Mouse (Mus musculus) lung, embryonic 15.5 days (tissue): ENCODE measurements around the gene Rbm38. TPM values are rescaled to one million over a fixed set of nuclear protein-coding genes. Genes with fewer than 3 reads are reported as not detected.
A peak's percentile ranks its signal among the peaks of the same experiment; 100 is the strongest.

ENCODE experiments used
- ATAC-seq: fragments of 200-750 bp; cut with Nextera tagmentation; 2 replicates; pipeline ENCODE4 v1.8.0; 2017; ENCODE audit warnings: moderate number of reproducible peaks, borderline replicate concordance; ENCODE audit not compliant: low FRiP score, low TSS enrichment; ENCODE audit errors: extremely low read depth
- H3K27ac ChIP-seq: fragments of 300-500 bp; sonication (generic); 2 replicates; pipeline ENCODE4 v1.5.1; 2015; ENCODE audit warnings: moderate library complexity, mild to moderate bottlenecking, inconsistent platforms
- H3K27me3 ChIP-seq: fragments of 300-500 bp; sonication (generic); 2 replicates; pipeline ENCODE4 v1.6.1; 2015; ENCODE audit warnings: inconsistent platforms
- H3K36me3 ChIP-seq: fragments of 300-500 bp; sonication (generic); 2 replicates; pipeline ENCODE4 v1.6.1; 2015; ENCODE audit warnings: inconsistent platforms
- H3K4me1 ChIP-seq: fragments of 300-500 bp; sonication (generic); 2 replicates; pipeline ENCODE4 v1.6.1; 2015; ENCODE audit warnings: inconsistent platforms
- H3K4me2 ChIP-seq: fragments of 300-500 bp; sonication (generic); 2 replicates; pipeline ENCODE4 v1.6.1; 2015; ENCODE audit warnings: inconsistent platforms, mild to moderate bottlenecking, moderate library complexity
- H3K4me3 ChIP-seq: fragments of 300-500 bp; sonication (generic); 2 replicates; pipeline ENCODE4 v1.5.1; 2015; ENCODE audit warnings: mild to moderate bottlenecking, inconsistent platforms
- H3K9ac ChIP-seq: fragments of 300-500 bp; sonication (generic); 2 replicates; pipeline ENCODE4 v1.6.1; 2015; ENCODE audit warnings: inconsistent platforms
- H3K9me3 ChIP-seq: fragments of 300-500 bp; sonication (generic); 2 replicates; pipeline ENCODE4 v1.6.1; 2016; ENCODE audit warnings: inconsistent platforms
- WGBS: fragments of 180-500 bp; shearing (Covaris S2); methylation state at CpG from one replicate; pipeline ENCODE4 v1.1.7; 2015; 5-methylcytosine and 5-hydroxymethylcytosine counted together
- polyA plus RNA-seq: library from polyadenylated mRNA; unstranded; fragments of >200 nt; fragmentation: Nextera tagmentation; extraction: Ambion mirVana; gene quantifications from 2 replicates; pipeline ENCODE4 v1.2.1, GENCODE M21; 2015

Gene Rbm38
- polyA plus RNA-seq, 1 experiment from 2014 or later, result 33.3 TPM

DNA sequence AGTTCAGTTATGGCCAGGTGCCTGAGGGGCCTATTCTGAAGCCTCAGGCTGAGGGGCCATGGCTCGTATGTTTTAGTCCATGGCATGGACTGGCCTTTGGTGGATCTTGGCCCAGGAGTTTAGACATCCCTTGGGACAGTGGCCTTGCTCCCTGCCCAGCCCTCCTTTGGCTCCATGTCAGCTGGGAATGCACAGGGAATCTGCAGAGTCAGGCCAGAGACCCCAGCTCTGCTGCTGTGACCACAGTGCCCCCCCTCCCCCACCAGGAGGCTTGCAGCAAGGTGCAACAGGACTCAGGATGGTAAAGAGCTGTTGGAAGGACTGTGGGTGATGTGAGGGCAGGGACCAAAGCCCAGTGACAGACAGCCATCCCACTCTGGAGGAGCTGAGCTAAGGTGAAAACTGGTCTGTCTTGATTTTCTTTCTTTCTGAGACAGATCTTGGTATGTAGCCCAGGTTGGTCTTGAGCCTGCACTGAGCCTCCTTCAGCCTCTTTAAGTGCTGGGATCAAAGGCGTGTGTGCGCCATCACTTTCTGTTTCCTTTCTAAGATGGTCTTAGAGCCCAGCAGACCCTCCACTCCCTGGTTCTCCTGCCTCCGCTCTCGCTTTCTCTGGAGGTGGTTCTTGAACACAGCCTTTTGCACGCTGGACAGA lies 7.0 kb downstream of the Rbm38 start:
- no peak overlapping the region for H3K9ac ChIP-seq
- WGBS, result 78% methylated on average over 6 of the region's 6 CpGs
- 0 out of 2 replicates have a peak overlapping the region, but pooled peaks have one; percentile 11 for H3K4me2 ChIP-seq
- 0 out of 2 replicates have a peak, but pooled peaks cover 5% of the 10 kb centered on the region for H3K36me3 ChIP-seq
- H3K4me1 ChIP-seq, result peaks cover 63% of the 10 kb centered on the region
- H3K9me3 ChIP-seq, result no peaks in the 10 kb centered on the region
- no peaks in the 10 kb centered on the region for H3K27me3 ChIP-seq
- no peak for ATAC-seq
- H3K4me3 ChIP-seq, result no peak overlapping the region
- peak overlapping the region; percentile 68 for H3K27ac ChIP-seq

DNA sequence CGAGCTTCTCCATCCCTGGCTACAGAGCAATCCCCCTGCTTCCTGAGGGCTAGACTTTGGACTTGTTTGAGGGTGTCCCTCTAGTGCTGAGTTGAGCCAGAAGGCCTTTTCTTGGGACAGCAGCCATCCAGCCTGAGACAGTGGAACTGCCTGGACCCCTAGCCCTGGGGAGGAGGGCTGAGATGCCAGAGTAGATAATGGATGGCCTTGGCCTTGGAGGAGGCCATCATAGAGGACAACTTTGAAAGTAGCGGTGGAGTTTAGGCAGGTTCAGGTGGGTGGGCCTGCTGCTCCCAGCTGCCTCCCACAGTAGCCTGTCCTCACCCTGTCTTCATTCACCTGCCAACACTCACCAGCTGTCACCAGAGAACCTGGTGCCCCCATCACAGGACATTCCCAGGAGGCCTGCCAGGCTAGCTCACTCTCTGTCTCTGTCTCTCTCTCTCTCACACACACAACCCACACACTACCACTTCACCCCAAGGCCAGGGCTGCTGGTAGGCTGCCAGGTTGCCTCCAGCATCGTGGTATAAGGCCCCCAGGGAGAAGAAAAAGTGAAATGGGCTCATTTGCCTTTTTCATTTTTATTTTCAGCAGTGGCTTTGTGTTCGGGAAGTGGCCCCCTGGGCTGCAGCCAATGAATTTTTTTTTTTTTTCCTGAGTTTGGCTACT lies 7.7 kb downstream of the Rbm38 start:
- Histone ChIP-seq H3K4me3 (no peak overlapping the region), H3K27ac (peak overlapping the region; percentile 68), H3K4me2 (no peak overlapping the region)

DNA sequence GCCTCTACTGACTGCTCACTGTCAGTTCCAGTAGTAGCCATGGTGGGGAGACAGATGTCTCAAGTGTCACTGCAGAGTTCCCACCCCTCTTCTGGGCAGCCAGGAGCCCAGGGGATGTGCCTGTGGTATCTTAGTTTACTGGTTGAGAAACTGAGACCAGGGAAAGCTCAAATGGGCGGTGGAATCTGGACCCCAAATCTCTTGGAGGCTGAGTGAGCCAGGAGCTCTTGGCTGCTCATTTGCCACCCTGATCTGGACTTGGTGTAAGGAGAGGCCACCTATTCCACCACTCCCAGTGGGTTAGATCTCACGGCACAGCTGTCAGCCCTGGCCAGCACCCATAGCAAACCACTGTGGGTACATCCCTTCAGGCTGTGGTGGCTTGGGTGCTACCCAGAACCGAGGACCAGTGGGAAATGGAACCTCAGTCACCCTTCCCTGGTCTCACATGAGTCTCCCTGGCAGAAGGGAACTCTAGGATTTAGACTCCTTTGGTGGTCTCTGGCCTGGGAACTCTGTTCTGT lies 8.3 kb downstream of the Rbm38 start:
- WGBS, result 84% methylated on average over 3 of the region's 3 CpGs
- no peak overlapping the region for H3K4me2 ChIP-seq
- H3K27me3 ChIP-seq, result no peaks in the 10 kb centered on the region
- ATAC-seq, result no peak
- no peak overlapping the region for H3K4me3 ChIP-seq
- no peak overlapping the region for H3K9ac ChIP-seq
- peaks cover 13% of the 10 kb centered on the region for H3K36me3 ChIP-seq
- H3K4me1 ChIP-seq, result peaks cover 51% of the 10 kb centered on the region
- no peak overlapping the region for H3K27ac ChIP-seq
- no peaks in the 10 kb centered on the region for H3K9me3 ChIP-seq

More for the DNA sequence above, 7.7 kb downstream of the Rbm38 start:
- Histone ChIP-seq H3K36me3 (0 out of 2 replicates have a peak, but pooled peaks cover 9% of the 10 kb centered on the region), H3K4me1 (peaks cover 57% of the 10 kb centered on the region), H3K9ac (no peak overlapping the region), H3K9me3 (no peaks in the 10 kb centered on the region), H3K27me3 (no peaks in the 10 kb centered on the region)
- WGBS, result 56% methylated on average over 4 of the region's 4 CpGs
- no peak for ATAC-seq

DNA sequence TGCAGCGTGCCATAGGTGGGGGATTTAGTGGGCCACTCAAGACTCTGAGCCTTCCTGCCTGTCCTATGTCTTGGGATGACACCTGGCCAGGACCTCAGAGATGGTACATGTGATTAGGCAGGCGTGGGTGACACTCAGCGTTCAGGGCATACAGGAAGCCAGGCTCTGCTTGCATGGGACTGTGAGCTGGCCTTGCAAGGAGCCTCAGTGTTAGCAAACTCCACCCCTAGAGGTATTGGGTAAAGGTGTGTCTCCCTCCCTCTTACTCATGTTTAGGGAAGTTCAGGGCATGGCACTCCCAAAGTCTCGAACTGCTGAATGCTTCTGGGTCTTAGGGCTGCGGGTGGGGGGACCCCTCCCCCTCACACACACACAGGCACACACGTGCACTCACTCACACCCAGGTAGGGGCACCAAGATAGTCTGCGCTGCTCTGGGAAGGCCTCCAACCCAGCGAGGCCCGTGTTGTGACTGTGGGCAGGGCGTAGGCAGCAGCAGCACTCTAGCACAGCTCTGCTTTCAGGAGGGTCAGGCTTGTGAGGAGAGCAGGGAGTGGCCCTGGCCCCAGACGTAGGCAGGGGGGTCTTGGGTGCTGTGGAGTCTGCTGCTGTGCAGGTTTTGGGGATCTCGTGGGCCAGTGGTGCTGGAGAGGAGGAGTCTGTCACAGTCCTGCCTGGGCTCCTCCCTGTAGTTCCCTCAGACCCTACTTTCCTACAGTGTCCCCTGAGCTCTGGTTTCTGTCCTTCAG lies 10.5 kb downstream of the Rbm38 start:
- no peaks in the 10 kb centered on the region for H3K27me3 ChIP-seq
- no peaks in the 10 kb centered on the region for H3K9me3 ChIP-seq
- 72% methylated on average over 12 of the region's 12 CpGs for WGBS
- H3K36me3 ChIP-seq, result peaks cover 25% of the 10 kb centered on the region
- no peak for ATAC-seq
- peaks cover 29% of the 10 kb centered on the region for H3K4me1 ChIP-seq
- H3K4me2 ChIP-seq, result no peak overlapping the region
- no peak overlapping the region for H3K27ac ChIP-seq
- no peak overlapping the region for H3K9ac ChIP-seq
- no peak overlapping the region for H3K4me3 ChIP-seq

DNA sequence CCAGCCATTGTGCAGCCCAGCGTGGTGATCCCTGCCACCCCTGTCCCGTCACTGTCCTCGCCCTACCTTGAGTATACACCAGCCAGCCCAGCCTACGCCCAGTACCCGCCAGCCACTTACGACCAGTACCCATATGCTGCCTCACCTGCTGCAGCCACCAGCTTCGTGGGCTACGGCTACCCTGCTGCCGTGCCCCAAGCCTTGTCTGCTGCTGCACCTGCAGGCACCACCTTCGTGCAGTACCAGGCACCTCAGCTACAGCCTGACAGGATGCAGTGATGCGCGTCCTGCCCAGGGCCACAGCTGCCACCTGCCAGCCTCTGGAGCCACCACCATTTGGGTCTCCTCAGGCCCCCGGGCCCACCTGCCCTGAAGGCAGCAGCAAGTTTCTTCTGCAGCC lies 13.2 kb downstream of the Rbm38 start:
- Histone ChIP-seq H3K4me3 (no peak overlapping the region), H3K4me1 (peaks cover under 1% of the 10 kb centered on the region; the same call in 1 of the 2 replicates), H3K4me2 (no peak overlapping the region), H3K9me3 (no peaks in the 10 kb centered on the region), H3K36me3 (peaks cover 25% of the 10 kb centered on the region), H3K9ac (no peak overlapping the region), H3K27ac (no peak overlapping the region), H3K27me3 (no peaks in the 10 kb centered on the region)
- no peak for ATAC-seq
- WGBS, result 92% methylated on average over 13 of the region's 13 CpGs

DNA sequence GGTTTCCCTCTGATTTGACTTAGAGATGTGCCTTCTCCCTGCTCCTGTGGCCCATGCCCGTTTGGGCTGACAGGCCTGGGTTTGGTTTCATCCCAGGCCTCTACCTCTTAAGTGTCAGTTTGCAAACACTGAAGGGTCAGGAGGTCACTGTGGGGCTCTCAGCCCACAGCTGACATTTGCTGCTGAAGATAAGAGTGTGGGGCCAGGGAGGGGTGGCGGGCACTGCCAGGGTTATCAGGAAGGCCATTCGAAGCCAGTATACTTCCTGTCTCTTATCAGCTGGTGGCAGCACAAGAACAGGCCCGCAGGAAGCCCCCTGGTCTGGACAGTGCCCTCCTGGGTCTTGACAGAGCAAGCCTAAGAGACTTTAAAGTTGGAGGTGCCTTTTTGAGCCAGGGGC lies 14.7 kb downstream of the Rbm38 start:
- Histone ChIP-seq H3K9me3 (no peaks in the 10 kb centered on the region), H3K9ac (no peak overlapping the region), H3K27me3 (no peaks in the 10 kb centered on the region), H3K27ac (no peak overlapping the region), H3K4me1 (no peaks in the 10 kb centered on the region), H3K4me2 (no peak overlapping the region), H3K4me3 (no peak overlapping the region), H3K36me3 (peaks cover 25% of the 10 kb centered on the region)
- 23% methylated on average over 4 of the region's 4 CpGs for WGBS
- no peak for ATAC-seq

DNA sequence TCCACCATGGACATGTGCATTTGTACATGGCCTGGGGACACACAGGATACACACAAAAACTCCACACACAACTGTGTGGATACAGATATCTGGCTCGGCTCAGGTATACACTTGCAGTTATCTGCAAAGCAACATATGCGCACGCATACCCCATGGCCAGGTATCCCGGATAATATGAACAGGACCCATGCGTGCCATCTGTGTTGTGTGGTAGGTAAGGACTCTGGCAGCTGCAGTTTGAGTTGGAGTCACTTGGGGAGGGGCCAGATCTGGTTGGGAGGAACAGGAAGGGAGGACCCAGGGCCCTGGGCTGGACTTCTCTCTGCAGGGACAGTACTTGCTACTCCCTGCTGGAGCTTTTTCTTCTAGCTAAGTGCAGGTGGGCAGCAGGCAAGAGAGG lies 15.4 kb downstream of the Rbm38 start:
- no peaks in the 10 kb centered on the region for H3K4me1 ChIP-seq
- 85% methylated on average over 5 of the region's 5 CpGs for WGBS
- no peak for ATAC-seq
- no peaks in the 10 kb centered on the region for H3K27me3 ChIP-seq
- H3K4me3 ChIP-seq, result no peak overlapping the region
- H3K4me2 ChIP-seq, result no peak overlapping the region
- no peak overlapping the region for H3K27ac ChIP-seq
- H3K9ac ChIP-seq, result no peak overlapping the region
- peaks cover 25% of the 10 kb centered on the region for H3K36me3 ChIP-seq
- no peaks in the 10 kb centered on the region for H3K9me3 ChIP-seq

DNA sequence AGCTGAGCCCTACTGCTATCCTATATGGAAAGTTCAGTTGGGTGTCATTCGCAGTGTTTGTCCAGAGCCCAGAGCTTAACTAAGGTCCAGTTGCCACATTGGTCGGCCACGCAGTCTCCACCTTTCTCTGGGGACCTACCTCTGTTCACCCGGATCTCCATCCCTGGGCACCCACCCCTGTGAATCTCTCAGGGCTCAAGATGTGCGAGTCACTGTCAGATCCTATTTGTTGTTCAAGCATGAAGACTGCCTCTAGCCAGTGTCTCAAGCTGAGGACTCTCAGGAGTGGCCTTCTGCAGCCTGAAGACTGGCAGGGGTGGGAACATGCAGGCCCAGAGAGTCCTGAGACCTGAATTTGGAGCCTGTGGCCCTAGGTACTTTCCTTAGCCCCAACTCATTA lies 15.8 kb downstream of the Rbm38 start:
- Histone ChIP-seq H3K4me3 (no peak overlapping the region), H3K4me2 (no peak overlapping the region), H3K9ac (no peak overlapping the region), H3K9me3 (no peaks in the 10 kb centered on the region), H3K36me3 (peaks cover 25% of the 10 kb centered on the region), H3K4me1 (no peaks in the 10 kb centered on the region), H3K27ac (no peak overlapping the region), H3K27me3 (no peaks in the 10 kb centered on the region)
- WGBS, result 84% methylated on average over 5 of the region's 5 CpGs
- no peak for ATAC-seq

DNA sequence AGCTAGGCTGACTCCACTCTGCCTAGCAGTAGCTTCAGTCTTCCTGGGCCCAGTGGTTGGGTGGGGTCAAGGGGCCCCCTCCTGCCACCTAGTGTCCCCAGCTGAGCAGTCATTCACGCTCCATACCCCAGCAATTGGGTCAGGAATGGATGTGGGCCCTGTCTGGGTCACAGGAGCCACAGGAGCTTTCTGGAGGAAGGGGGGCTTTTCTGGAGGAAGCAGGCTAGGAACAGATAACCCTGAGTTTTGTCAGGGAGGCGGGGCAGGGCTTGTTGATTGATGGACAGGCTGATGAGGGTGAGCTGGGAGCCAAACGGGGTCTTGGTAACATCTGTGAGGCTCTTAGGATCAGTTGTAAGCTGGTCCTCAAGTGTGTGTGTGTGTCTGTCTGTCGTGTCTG lies 16.3 kb downstream of the Rbm38 start:
- Histone ChIP-seq H3K9me3 (no peaks in the 10 kb centered on the region), H3K27me3 (no peaks in the 10 kb centered on the region), H3K4me3 (no peak overlapping the region), H3K4me1 (no peaks in the 10 kb centered on the region), H3K9ac (no peak overlapping the region), H3K36me3 (peaks cover 25% of the 10 kb centered on the region), H3K4me2 (no peak overlapping the region), H3K27ac (no peak overlapping the region)
- WGBS, result 51% methylated on average over 4 of the region's 4 CpGs
- no peak for ATAC-seq

DNA sequence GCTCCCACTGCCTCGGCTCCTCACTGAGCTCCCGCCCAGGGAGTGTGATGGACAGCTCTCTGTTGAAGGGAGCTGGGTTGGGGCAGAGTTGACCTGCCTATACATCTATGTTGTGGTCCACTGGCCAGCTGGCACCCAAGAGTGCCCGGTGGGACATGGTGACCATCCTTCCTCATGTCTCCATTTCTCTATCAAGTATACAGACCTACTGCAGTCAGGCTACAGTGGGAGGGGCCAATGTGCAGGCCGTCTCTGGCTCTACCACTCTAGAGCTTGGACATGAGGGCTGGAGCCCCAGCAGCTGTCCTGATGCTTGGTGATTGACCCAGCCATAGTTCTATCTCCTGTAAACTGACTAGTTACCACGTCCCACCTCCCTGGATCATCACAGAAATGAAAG lies 17.0 kb downstream of the Rbm38 start:
- no peak for ATAC-seq
- H3K27me3 ChIP-seq, result no peaks in the 10 kb centered on the region
- H3K4me1 ChIP-seq, result no peaks in the 10 kb centered on the region
- H3K9ac ChIP-seq, result no peak overlapping the region
- H3K27ac ChIP-seq, result no peak overlapping the region
- H3K4me3 ChIP-seq, result no peak overlapping the region
- no peak overlapping the region for H3K4me2 ChIP-seq
- H3K9me3 ChIP-seq, result no peaks in the 10 kb centered on the region
- WGBS, result 67% methylated on average over 5 of the region's 5 CpGs
- H3K36me3 ChIP-seq, result peaks cover 19% of the 10 kb centered on the region

DNA sequence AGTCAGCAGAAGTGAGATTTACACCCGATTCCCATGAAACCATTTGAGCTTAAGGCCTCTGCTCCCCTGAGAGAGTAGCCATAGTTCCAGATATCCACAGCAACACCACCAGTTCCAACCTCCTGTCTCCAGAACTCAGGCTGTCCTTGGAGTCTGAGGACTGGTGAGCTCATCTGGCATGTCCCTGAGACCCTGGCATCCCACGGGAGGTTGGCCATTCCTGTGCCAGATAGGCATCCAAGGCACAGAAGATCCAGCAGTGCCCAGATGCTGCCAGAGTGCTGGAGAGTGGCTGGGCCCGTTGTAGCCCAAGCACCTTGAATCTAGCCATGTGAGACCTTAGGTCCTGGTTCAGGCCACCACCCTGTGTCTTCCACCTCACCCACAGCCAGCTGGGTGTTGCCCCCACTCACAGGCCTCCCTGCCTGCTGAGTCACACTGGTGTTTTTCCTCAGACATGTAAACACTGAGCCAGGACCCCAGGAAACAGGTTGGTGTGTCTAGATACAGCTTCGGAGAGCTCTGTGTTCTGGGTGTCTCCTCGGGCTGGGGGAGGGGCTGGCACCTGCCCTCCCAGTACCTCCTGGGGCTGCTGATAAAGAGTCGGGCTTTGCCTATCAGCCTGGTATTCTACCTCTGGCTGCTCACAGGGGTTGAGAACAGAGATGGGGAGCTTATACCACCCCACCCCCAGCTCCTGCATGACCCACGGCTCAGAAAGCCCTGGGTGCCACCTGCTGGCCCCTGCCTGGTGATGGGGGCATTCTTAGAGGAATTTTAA lies 17.7 kb downstream of the Rbm38 start:
- H3K9ac ChIP-seq, result no peak overlapping the region
- no peaks in the 10 kb centered on the region for H3K4me1 ChIP-seq
- H3K4me3 ChIP-seq, result no peak overlapping the region
- H3K4me2 ChIP-seq, result no peak overlapping the region
- H3K9me3 ChIP-seq, result no peaks in the 10 kb centered on the region
- no peak overlapping the region for H3K27ac ChIP-seq
- ATAC-seq, result peak; percentile 50; the same call in 1 of the 2 replicates
- 65% methylated on average over 7 of the region's 7 CpGs for WGBS
- H3K27me3 ChIP-seq, result no peaks in the 10 kb centered on the region
- H3K36me3 ChIP-seq, result peaks cover 16% of the 10 kb centered on the region
